Mouse (Mus musculus) skeletal muscle tissue, adult 2 months (tissue): ENCODE results near the gene Pdk1.
A peak's percentile ranks its signal among the peaks of the same experiment; 100 is the strongest.

ENCODE experiments used
- DNase-seq: peaks from one replicate; pipeline ENCODE4 v3.0.0-alpha.2; 2012; ENCODE audit warnings: low read depth, low spot score

Gene Pdk1

DNA sequence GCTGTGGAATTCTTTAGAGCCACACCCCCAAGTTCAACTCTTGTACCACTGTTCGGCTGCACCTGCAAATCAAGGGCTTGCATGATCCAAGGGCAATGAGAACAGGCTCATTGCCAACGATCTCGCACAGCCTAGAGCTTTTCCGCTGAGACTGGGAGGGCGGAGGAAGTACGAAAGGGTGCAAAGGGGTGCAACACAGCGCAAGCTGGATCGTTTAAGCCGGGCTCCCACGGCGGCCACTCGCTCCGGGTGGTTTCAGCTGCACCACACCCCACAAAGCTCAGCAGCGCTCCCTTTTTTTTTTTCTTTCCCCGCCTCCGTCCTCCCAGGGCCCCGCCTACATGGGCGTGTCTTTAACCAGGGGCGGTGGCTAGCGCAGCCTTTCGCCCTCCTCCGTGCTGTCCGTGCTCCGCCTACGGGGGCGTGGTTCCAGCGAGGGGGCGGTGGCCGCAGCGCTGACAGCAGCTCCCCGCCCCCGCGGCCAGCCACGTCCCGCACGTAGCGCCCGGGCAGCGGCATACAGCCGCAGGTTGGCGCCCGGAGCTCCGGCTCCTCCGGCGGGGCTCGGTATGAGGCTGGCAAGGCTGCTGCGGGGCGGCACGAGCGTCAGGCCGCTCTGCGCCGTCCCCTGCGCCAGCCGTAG lies at the start of gene Pdk1:
TSS of gene Pdk1 (plus strand) at position 424 of the 643 bp plus-strand sequence.
- DNase-seq, result peak; percentile 96

DNA sequence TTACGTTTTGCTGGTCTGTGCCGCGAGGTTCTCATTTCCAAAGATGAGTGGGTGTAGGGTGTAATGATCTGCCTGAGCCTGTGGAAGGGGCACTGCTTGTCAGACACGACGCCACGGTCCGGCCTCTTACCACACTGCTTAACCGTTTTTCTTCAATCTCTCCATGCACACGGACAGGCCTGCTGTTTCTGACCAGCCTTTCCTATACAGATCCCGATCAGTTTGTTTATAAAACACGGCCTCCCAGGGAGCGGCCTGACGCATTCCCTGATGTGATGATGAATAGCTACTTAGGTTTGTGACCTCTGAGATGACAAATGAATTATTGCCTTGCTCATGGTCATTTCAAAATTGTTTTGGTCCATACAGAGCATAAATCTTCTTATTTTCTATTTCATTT lies 48.9 kb upstream of the Pdk1 start:
- DNase-seq, result no peak

DNA sequence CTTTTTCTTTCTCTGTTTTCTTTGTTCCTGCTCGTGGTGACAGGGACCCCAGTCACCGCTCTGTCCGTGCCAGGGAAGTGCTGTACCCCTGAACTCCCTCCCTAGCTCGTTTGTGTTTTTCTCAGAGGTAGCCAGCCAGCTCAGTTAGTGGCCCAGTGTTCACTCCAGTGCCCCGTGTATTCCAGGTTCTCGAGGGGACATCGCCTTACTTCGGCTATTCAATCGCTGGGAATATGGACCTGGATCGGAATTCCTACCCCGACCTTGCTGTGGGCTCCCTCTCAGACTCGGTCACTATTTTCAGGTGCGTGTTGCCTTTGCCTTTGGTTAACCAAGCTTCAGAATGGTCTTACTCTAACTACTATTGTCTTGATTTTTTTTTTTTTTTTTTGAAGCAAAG lies 45.3 kb upstream of the Pdk1 start:
- DNase-seq, result no peak

DNA sequence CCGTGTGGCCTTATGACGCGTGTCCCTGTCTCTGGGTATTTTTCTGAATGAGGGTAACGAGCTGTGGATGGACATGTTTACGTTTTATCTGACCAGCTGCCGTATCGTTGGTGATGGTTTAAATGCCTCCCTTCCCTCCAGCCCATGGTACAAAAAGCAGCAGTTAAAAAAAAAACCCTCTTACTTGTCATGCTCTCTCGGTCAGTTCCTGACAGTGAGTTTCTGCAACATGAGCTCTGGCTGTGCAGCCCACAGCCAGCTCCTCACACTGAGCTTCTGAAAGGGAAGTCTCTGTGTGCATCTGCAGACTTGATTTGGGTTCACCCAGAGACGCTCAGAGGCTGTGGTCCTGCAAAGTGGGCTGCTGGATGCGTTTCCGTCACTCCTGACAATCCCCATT lies 44.1 kb upstream of the Pdk1 start:
- no peak for DNase-seq

DNA sequence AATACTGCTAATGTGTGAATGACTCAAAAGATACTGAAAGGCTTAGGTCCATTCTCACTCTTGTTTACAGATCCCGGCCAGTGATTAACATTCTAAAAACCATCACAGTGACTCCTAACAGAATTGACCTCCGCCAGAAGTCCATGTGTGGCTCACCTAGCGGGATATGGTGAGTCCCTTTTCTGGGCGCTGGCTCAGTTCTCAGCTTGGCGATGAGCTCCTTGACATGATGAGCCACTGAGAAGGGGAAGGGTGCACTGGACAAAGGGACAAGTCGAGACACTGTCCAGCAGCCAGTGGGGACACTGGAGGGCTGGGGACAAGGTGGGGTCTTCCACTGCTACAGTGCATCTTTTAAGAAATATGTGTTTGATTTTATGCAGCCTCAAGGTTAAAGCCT lies 39.4 kb upstream of the Pdk1 start:
- DNase-seq, result no peak

DNA sequence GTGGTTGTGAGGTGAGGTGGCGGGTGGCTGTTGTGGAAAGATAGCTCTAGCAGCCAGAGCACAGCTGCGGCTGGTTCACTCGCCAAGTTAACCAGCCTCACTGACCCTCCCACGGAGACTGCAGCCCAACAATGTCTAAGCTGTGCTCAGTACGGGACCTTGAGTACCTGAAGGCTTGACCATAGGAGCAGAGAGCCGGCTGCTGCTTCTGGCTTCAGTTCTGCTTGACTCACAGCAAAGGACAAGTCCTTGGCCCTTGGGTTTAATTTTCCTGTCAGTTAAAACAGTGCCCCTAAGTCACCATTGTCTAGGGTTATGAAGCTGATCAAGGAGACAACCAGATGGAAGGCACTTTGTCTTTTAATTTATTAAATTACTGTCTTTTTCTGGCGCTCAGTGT lies 38.7 kb upstream of the Pdk1 start:
- DNase-seq, result no peak

DNA sequence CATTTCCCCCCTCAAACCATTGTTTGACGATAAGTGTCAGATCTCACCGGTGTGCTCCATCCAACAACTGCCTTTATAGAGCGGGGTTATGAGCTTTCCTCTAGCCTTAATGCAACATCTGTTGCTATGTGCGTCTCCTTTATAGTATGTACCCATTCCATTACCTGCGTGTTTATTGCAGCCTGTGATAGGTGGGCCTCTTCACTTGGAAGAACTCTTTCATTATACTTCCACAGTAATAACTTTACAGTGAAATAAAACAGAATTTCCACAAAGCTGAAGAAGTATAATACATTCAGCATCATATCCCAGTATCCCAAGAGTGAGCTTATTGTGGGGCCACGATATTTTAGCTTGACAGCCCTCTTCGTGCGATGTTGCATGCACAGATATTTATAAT lies 37.5 kb upstream of the Pdk1 start:
- DNase-seq, result no peak

DNA sequence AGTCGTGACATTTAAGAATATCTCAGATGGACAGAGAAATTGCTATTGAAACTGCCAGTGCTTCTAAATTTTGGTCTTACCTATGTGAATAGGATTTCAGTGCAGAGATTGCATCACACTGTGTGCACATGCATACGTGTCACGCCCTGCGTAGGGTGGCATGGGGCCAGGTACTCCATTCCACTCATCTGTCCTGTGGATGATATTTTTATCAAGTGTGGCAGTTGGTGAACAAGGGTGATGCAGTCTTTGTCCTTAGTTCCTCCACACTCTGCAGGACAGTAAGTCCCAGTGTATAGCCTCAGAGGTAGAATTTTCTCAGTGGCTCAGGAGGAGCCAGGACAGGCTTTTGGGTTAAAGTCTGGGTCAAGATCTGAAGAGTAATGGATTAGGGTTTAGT lies 36.8 kb upstream of the Pdk1 start:
- DNase-seq, result no peak

DNA sequence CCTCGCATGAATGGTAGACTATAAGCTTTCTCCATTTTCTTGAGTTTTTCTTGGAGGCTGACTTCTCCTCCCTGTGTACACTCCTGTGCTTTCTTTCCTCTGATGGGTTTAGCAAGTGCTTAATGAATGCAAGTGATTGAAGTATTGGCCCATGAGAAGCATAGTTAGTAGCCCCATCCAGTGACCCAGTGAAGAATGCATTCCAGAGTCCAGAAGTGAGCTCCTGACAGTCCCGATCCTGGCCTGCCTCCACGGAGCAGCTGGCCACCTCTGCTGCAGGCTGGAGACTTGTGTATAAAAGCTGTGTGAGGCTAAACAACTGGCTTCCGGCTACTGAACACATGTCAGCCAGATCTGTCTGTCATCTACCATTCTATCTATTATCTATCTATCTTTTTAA lies 35.8 kb upstream of the Pdk1 start:
- no peak for DNase-seq

DNA sequence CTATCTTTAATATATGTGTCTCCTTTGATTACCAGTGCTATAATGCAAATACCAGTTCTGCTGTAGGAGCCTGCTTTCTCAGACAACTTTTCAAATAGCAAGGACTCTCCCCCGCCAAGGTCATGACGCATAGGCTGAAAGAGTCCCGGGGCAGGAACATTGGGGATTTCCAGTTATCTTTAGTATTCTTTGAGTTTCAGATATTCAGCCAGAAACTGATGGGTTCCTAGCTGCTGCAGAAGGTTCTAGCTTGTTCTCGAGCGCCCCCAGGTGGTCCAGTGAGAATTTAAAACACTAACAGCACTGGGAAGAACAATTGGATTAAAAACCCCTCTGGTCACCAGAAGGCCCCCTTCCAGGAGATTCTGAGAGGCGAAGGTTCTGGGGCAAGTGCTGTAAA lies 35.2 kb upstream of the Pdk1 start:
- DNase-seq, result peak; percentile 9

DNA sequence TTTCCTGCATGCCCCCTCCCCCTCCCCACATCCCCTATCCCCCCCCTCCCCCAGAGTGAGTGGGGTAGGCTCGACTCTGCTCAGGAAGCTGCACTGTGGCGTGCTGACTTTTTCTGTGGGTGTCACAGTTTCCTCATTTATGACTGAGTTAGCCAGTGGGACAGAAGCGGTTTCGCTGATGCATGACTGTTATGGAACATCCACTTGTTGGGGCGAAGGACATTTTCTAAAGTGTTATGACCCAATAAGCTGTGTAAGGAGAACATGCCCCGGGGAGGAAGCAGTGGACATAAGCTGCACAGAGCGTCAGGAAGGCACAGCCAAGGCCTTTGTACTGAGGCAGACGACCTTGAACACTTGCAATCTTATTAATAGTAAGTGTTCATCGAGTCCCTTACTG lies 29.7 kb upstream of the Pdk1 start:
- peak; percentile 3 for DNase-seq

DNA sequence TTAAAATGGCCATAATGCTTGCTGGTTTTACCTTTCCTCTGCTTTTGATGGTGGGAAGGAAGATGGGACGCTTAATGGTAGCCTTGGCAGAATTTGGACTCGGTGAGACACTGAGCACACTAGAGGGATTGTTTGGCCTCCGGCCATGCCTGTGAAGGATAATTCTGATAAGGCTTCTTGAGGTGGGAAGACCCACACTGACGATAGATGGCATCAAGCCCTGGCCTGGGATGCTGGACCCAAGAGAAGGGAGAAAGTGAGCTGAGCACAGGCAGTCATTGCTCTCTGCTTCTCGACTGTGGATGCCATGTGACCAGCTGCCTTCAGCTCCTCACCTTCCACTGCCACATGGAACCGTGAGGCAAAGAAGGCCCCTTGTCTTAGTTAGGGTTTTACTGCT lies 28.1 kb upstream of the Pdk1 start:
- DNase-seq, result no peak

DNA sequence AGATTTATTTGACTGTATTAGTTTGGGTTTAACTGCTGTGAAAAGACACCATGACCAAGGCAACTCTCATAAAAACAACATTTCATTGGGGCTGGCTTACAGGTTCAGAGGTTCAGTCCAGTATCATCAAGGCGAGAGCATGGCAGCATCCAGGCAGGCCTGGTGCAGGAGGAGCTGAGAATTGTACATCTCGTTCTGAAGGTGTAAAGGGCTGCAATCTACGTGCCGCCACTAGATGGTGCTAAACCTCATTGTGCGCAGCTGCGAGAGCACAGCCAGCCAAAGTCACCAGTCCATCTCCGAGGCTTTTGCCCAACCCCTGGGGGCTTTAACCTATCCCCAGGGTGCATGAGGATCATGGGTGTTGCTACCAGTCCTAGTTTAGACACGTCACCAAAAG lies 20.9 kb upstream of the Pdk1 start:
- peak; percentile 18 for DNase-seq

DNA sequence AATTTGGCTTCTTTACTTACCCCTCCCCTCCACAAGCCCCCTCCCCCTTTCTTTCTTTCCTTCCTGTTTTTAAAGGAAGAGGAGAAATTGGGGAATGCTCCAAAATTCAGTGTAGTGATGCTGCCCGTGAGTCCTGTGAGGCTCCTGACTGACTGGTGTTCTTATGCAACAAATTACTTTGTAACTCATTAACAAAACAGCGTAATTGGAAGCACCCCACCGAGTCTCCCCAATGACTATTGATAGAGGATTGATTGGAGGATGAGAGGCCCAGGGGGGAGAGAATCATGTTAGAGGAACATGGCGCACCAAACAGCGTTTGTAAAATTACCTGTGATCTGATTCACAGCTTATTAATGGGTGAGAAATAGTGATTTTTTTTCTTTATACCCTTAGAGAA lies 17.9 kb upstream of the Pdk1 start:
- no peak for DNase-seq

DNA sequence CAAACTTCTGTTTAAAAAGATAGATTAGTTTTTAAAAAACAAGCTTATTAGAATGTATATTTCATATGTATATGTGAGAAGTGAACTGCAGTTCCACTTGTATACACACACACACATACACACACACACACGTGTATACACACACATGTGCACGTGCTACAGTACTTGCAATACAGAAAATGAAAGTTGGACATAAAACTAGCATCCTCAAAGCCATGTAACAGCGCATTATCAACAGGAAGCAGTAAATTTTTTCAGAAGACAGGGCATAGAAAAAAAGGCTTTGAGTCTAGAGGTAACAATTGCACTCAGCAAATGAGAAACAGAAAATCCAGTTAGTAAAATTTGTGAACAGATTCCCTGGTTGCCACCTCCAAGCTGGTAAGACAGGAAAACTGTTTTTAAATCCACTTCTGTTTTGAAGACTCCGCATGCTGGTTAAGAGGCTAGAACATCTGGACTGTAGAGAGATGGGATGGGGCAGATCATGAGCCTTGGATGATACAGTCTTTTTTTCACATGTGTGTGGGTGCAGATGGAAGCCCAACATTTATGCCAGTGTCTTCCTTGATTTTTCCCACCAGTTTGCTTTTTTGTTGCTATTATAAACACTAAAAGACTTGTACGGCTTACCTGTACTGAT lies 9.4 kb upstream of the Pdk1 start:
- no peak for DNase-seq

DNA sequence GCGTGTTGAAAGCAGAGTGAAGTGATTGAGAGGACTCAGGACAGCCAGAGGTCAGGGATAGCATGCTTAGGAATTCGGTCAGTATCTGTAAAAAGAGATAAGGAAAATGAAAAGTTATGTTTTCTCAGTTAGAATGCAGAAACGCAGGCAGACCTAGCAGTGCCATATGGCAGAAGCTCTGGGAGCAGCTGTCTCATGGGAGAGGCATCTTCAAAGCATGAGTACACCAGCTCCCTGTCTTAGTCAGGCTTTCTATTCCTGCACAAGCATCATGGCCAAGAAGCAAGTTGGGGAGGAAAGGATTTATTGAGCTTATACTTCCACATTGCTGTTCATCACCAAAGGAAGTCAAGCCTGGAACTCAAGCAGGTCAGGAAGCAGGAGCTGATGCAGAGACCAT lies 8.0 kb upstream of the Pdk1 start:
- no peak for DNase-seq

DNA sequence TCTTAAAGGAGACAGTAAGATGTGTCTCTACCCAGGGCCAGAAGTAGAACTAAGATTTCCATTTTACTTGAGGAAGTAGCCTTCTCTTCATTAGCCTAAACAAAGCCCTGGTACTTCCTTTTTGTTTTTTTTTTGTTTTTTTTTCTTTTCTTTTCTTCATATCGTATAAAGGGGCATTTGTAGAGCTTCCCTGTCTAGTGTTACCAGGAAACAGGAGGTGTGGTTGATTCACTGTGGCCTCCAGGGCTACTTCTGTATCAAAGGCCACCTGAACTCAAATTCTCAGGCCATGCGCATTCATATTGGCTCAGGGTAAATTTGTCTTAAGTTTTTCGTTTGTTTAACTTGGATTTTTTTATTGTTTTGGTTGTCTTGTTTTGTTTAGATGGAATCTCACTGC lies 7.1 kb upstream of the Pdk1 start:
- DNase-seq, result no peak

DNA sequence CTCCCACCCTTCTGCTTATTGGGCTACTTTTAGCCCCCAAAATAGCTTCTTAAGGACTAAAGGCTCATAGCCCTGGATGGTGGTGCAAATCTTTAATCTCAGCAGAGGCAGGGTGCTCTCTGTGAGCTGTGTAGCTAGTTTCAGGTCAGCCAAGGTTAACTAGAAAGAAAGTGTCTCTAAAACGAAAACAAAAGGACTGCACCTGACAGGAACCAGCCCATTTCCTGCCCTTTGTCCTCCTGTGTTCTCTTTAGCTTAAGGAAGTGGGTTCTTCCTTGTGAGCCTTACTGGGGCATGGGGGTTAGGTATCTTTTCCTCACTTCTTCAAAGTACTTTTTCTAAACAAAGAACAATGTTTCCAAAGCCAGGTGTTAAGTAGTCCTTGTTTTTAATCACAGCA lies 6.5 kb upstream of the Pdk1 start:
- peak; percentile 6 for DNase-seq

DNA sequence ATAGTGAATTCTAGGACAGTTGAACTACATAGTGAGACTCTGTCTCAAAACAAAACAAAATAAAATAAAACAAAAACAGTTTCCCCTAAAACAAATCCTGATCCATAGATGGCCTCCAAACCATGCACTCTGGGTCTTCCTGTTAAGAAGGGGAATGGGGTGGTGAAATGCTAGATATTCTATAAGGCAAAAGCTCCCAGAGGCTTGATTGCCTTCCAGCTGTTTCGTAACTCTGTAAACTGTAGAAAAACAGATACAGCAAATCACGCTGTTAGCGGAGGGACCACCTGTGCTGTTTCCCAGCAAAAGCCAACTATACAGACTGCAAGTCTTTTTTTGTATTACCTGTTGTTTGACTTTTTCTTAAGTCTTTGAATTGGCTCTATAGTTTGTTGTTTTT lies 6.0 kb upstream of the Pdk1 start:
- DNase-seq, result no peak

DNA sequence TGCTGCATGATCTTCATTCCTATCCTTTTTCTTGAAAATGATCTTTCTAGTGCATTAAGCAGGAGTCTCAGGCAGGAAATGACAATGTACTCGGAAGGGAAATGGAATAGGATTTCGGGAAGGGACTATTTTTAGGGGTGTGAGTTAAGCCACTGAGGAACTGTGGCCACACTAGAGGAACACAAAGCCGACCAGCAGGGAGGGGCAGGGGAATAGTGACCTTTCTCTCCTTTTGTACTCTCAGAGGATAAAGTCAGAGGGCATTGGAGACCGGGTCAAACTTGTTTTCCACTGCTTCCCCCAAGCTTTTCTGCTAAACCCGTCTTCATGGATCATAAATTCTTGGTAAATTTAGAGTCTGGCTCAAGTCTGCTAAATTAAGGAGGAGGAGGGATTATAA lies 5.5 kb upstream of the Pdk1 start:
- peak; percentile 8 for DNase-seq

DNA sequence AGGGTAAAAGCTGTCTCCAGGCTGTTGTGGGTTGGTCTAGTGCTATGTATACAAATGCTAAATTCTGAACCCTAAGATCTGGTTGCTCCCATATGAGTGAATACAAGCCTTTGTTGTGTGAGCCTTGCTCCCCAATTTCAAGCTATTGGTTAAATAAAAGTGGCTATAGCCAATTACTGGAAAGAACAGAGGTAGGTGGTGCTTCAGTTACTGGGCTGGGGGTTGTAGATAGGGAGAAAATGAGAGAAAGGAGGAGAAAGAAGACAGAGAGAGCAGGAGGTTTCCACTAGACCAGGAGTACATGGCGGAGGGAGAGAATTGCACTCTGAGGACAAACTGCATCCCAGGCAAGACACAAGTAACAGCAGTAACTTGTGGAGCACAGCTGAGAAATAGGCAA lies 4.8 kb upstream of the Pdk1 start:
- no peak for DNase-seq

DNA sequence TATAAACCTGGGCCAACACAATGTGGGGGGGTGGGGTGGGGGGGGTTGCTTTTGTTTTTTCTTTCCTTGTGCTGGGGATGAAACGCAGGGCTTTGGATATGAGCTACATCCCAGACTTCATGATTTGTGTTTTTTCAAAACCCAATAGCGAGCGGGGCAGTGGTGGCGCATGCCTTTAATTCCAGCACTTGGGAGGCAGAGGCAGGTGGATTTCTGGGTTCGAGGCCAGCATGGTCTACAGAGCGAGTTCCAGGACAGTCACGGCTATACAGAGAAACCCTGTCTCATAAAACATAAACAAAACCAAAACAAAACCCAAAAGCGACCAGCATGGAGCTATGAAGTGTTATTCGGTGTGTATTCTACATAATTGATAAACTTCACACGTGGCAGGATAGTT lies 883 bp upstream of the Pdk1 start:
- no peak for DNase-seq

DNA sequence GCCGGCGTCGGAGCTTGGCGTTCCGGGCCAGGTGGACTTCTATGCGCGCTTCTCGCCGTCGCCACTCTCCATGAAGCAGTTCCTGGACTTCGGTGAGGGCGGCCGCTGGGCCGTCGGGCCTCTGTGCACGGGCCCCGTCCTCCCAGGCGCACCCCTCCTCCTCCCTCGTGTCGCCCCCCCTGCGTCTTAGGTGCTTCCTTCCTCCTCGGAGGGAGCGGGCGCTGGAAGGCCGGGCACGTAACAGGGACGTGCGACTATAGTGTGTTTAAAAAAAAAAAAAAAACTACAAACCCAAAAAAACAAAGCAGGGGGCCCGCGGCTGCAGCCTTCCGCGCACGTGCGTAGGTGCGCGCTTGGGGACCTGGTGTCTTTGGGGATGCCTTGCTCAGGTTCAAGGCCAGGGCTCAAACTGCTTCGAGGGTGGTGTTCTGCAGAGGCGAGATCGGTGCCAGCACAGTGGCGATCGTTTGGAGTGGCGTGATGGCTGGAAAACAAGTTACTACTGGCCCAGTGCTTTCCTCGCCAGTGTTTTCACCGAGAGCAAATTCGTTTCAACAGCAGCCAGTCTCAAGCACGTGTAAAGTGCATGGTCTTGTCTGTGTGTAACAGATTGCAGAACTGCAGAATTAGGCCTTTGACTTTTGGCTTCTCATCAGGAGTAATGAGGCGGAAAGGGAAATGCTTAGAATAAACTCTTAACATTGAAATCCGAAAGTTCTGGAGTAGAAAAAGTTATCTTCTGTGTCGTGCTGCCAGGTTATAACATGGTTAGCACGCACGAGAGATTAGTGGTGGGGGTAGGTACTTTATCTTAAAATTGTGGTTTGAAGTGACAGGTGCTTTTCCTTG lies 674 bp downstream of the Pdk1 start:
- peak; percentile 26 for DNase-seq
